Comparison of ENCODE assay signal across 9 mouse cellular contexts in genomic region chr3:51226601-51227000, GRCm38 (mm10). TPM values are rescaled to one million over a fixed set of nuclear protein-coding genes. Genes with fewer than 3 reads are reported as not detected.
A peak's percentile ranks its signal among the peaks of the same experiment; 100 is the strongest.
DNase-seq lines count a peak whose midpoint lies in the region; ATAC-seq lines count a peak whose summit lies in the region.
"Had no signal": no experiment of that assay in that cellular context is flagged by ENCODE, and none has a peak within 500 bp of the region (broad histone marks: within the 10 kb centered on the region; RNA-seq: fewer than 3 reads in every experiment).

No protein-coding gene starts in this region.

- peak overlapping the region; percentile 96 for H3K4me3 ChIP-seq in megakaryocyte, embryonic 14.5 days (replicated peaks)
- 0 out of 2 replicates have a peak overlapping the region, but pooled peaks have one; percentile 75 for H3K4me3 ChIP-seq in limb, embryonic 10.5 days
- no peak overlapping the region for H3K4me3 ChIP-seq in neural tube, embryonic 15.5 days (replicated peaks)

- DNase-seq in c-Kit-positive CD71-positive TER-119-positive erythroid progenitor cells, embryonic 14.5 days (ENCODE audit: low spot score): peak; percentile 42
- no peak for DNase-seq in limb, embryonic 10.5 days (ENCODE audit: low spot score)
- DNase-seq in kidney, postnatal 4 days: no peak
- DNase-seq in lung, postnatal 4 days: no peak
- DNase-seq: adrenal gland, postnatal 25 days had no signal

- ATAC-seq in megakaryocyte, adult 5-6 weeks (ENCODE audit: poor library complexity, severe bottlenecking): no peak
- no peak for ATAC-seq in neural tube, embryonic 15.5 days (ENCODE audit: low FRiP score)

- H3K9ac ChIP-seq in neural tube, embryonic 15.5 days (replicated peaks): no peak overlapping the region
- H3K9ac ChIP-seq: kidney, embryonic 15.5 days had no signal

- no peaks in the 10 kb centered on the region for H3K9me3 ChIP-seq in megakaryocyte, embryonic 14.5 days
- no peaks in the 10 kb centered on the region for H3K9me3 ChIP-seq in limb, embryonic 10.5 days (replicated peaks)
- no peaks in the 10 kb centered on the region for H3K9me3 ChIP-seq in neural tube, embryonic 15.5 days (replicated peaks)
- H3K9me3 ChIP-seq: kidney, embryonic 15.5 days had no signal

- H3K27ac ChIP-seq in limb, embryonic 10.5 days: no peak overlapping the region
- no peak overlapping the region for H3K27ac ChIP-seq in neural tube, embryonic 15.5 days (replicated peaks)
- H3K27ac ChIP-seq: kidney, embryonic 15.5 days had no signal

- H3K27me3 ChIP-seq in megakaryocyte, embryonic 14.5 days (replicated peaks): peaks cover 4% of the 10 kb centered on the region
- H3K27me3 ChIP-seq in limb, embryonic 10.5 days (ENCODE audit: low read depth, poor library complexity, severe bottlenecking): no peaks in the 10 kb centered on the region
- no peaks in the 10 kb centered on the region for H3K27me3 ChIP-seq in neural tube, embryonic 15.5 days (replicated peaks)
- H3K27me3 ChIP-seq: kidney, embryonic 15.5 days had no signal

- 88% methylated on average over 3 of the region's 3 CpGs for WGBS in limb, embryonic 10.5 days
- WGBS in neural tube, embryonic 15.5 days: 83% methylated on average over 3 of the region's 3 CpGs

- H3K4me2 ChIP-seq in neural tube, embryonic 15.5 days: peak overlapping the region; percentile 76

- H3K4me1 ChIP-seq in megakaryocyte, embryonic 14.5 days: peaks cover 80% of the 10 kb centered on the region
- peaks cover 38% of the 10 kb centered on the region for H3K4me1 ChIP-seq in limb, embryonic 10.5 days
- peaks cover 49% of the 10 kb centered on the region for H3K4me1 ChIP-seq in neural tube, embryonic 15.5 days

- H3K36me3 ChIP-seq in megakaryocyte, embryonic 14.5 days (replicated peaks; ENCODE audit: low read length): peaks cover 11% of the 10 kb centered on the region
- 0 out of 2 replicates have a peak, but pooled peaks cover 2% of the 10 kb centered on the region for H3K36me3 ChIP-seq in limb, embryonic 10.5 days
- H3K36me3 ChIP-seq in neural tube, embryonic 15.5 days: no peaks in the 10 kb centered on the region
- H3K36me3 ChIP-seq: kidney, embryonic 15.5 days had no signal

RNA-seq across cellular contexts. Expression of gene Noct, which starts 2.4 kb away (rescaled TPM):
- polyA plus RNA-seq in megakaryocyte, embryonic 14.5 days (2012; ENCODE audit: insufficient read depth, low replicate concordance): 4.9 and 9.6 TPM in 2 replicates
- total RNA-seq in megakaryocyte, adult 5-6 weeks (2015): 12.1 and 13.2 TPM in 2 replicates
- 4.4 and 7.6 TPM in 2 replicates for total RNA-seq in megakaryocyte, adult 5-6 weeks (2017)
- 11.0 and 11.9 TPM in 2 replicates for polyA plus RNA-seq in limb, embryonic 10.5 days (2016; fragmentation: Nextera tagmentation; extraction: Ambion mirVana)
- polyA plus RNA-seq in neural tube, embryonic 15.5 days (2015; fragmentation: Nextera tagmentation; extraction: Ambion mirVana): 32.0 and 35.6 TPM in 2 replicates
